Mouse (Mus musculus) adrenal gland, postnatal 10 days (tissue): ENCODE data around the gene Olfr63. TPM values are rescaled to one million over a fixed set of nuclear protein-coding genes. Genes with fewer than 3 reads are reported as not detected.
A peak's percentile ranks its signal among the peaks of the same experiment; 100 is the strongest.
"Not testable (repeated sequence)": the region's sequence is repeated elsewhere in the genome, so short reads cannot be mapped to it uniquely, and the experiment has no call there.

Experiments used
- DNase-seq: peaks from one replicate; pipeline ENCODE4 v3.0.0; 2021; ENCODE audit warnings: mixed read lengths
- long read RNA-seq, 2 experiments: library from polyadenylated mRNA; stranded (forward); transcript quantifications; one replicate each; pipeline ENCODE4 v2.0.0; 2021
- total RNA-seq, 2 experiments: library from RNA; stranded (reverse); gene quantifications; 2 replicates each; pipeline ENCODE4 v1.2.3; 2021

Gene Olfr63
- under 1 TPM in 1 of 2 experiments, not detected in 1; 0.03 TPM for total RNA-seq
- long read RNA-seq, experiment 1, result 0 reads
- long read RNA-seq, experiment 2, result 0 reads

DNA sequence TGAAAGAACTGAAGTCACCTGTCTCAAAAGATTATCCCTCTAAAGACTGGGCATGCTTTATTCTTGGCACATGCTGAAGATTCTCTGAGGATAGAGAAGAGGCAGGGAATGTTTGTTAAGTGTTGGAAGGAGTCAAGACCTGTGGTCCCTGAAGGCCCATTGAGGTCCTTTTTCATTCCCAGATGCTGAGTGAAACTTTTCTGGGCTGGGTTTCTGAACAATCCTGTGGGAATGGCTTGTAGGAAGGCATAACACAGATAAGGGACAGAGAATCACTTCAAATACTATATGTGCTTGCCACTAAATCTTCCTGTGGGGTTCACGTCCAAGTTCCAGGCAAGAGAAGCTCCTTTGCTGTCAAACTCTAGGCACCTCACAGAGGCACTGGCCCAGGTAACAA lies at the start of gene Olfr63:
Olfr63 (plus strand) TSS at position 301 of the 400 bp plus-strand sequence.
- no peak for DNase-seq

DNA sequence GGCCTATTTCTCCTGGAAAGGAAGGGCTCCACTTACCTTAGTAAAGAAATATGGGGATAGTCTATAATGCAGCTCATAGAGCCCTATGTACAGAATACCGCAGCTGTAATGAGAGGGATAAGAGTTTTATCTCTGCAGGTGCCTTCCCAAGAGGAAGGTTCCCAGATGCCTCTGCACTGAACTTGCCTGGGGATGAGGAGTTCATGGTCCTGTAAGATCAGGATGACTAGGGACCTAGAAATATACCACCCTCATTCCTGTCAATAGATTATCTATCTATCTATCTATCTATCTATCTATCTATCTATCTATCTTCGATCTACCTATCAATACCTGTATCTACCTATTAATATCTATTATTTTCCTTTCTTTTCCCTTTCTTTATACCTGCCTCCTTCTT lies 42.9 kb upstream of the Olfr63 start, which contains the start of gene Olfr1564:
Olfr1564 (minus strand) TSS at position 101 of the 400 bp plus-strand sequence.
- DNase-seq, result no peak

DNA sequence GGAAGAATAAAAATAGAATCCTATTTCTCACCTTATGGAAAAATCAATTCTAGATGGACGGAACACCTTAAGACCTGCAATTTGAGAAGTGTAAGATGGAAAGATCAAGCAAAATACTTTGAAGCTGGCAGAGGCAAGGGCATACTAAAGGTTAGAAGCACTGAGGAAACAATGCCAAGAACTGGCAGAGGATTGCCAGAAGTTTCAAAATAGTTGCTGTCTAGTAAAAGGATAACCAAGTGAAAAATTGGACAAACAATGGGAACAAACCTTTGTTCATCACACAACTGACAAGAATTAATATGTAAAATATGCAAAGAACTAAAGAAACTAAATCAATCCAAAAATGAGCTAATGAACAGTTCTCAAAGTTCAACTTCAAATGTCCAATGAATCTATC lies 27.8 kb upstream of the Olfr63 start:
- peak; percentile 3 for DNase-seq

DNA sequence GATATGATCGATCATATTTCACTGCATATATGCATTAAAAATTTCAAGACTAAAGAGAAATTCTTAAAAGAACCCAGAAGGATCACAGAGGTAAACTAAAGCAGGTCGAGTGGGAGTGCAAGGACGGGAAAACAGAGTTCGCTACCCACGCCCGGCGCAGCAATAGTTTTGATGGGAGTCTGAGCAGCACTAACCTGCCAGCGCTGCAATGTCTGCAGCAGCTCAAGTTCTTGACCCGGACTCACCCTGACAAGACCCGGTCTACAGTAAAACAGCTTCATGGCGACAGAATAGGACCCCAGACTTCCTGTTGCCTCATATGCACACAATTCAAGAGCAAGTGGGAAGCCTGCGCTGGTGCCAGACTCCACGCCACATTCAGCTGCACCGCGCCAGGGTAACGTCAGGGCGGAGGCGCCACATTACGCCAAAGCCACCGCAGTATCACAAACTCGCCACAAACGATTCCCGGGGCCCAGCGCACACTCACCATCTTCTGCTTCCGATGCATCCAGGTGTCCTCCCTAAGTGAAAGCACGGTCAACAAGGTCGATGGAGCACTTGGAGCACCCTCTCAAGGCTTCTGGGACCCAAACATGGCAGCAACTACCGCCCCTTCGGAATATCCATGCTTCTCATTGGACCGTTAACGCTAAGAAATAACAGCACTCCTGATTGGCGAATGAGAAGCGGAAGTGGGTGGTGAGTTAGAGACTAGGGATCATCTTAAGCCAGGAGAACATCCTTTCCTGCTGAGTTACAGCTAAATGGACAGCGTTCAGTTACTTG lies 9.8 kb upstream of the Olfr63 start, which contains the start of gene Zfp955a:
Zfp955a (minus strand) TSS at position 616 of the 789 bp plus-strand sequence.
- DNase-seq, result not testable (repeated sequence)

DNA sequence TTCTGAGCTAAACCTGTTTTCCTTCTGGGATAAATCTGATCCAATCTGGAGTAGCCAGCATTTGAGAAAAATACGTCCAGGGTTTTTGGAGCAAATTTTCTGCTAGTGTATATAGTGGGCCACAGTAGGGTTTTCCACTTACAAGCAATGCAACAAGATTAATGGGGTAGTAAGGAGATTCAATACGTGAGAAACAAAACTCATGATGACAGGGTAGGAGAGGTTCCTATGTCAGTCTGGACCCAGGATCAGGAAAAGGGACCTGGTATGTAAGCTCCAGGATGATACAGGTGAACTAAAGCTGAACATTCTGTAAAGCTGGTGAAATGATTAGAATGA lies 9.2 kb upstream of the Olfr63 start:
- not testable (repeated sequence) for DNase-seq

DNA sequence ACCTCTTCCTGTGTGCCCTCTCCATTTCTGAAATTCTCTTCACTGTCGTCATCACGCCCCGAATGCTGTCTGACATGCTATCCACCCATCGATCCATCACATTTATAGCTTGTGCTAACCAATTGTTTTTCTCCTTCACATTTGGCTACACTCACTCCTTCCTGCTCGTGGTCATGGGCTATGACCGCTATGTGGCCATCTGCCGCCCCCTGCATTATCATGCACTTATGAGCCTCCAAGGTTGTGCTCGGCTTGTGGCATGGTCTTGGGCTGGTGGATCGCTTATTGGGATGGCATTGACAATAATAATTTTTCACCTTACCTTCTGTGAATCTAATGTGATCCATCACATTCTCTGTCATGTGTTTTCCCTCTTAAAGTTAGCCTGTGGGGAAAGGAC lies 4.4 kb downstream of the Olfr63 start:
- DNase-seq, result no peak

DNA sequence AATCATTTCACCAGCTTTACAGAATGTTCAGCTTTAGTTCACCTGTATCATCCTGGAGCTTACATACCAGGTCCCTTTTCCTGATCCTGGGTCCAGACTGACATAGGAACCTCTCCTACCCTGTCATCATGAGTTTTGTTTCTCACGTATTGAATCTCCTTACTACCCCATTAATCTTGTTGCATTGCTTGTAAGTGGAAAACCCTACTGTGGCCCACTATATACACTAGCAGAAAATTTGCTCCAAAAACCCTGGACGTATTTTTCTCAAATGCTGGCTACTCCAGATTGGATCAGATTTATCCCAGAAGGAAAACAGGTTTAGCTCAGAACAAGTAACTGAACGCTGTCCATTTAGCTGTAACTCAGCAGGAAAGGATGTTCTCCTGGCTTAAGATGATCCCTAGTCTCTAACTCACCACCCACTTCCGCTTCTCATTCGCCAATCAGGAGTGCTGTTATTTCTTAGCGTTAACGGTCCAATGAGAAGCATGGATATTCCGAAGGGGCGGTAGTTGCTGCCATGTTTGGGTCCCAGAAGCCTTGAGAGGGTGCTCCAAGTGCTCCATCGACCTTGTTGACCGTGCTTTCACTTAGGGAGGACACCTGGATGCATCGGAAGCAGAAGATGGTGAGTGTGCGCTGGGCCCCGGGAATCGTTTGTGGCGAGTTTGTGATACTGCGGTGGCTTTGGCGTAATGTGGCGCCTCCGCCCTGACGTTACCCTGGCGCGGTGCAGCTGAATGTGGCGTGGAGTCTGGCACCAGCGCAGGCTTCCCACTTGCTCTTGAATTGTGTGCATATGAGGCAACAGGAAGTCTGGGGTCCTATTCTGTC lies 24.8 kb downstream of the Olfr63 start, which contains the start of gene Zfp955b:
Zfp955b (plus strand) TSS at position 506 of the 837 bp plus-strand sequence.
- not testable (repeated sequence) for DNase-seq

DNA sequence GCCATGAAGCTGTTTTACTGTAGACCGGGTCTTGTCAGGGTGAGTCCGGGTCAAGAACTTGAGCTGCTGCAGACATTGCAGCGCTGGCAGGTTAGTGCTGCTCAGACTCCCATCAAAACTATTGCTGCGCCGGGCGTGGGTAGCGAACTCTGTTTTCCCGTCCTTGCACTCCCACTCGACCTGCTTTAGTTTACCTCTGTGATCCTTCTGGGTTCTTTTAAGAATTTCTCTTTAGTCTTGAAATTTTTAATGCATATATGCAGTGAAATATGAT lies 25.3 kb downstream of the Olfr63 start:
- DNase-seq, result not testable (repeated sequence)

Other genes starting within 250 kb of the Olfr63 start
- gene Zfp763, start 231.3 kb upstream of the Olfr63 start, total RNA-seq, result 1 to 10 TPM; 5.9 to 8.7 TPM
- gene 4921501E09Rik, start 196.6 kb upstream of the Olfr63 start, total RNA-seq, result not detected
- gene Zfp563, start 175.4 kb upstream of the Olfr63 start, total RNA-seq, result 10 to 100 TPM in 1 of 2 experiments, 1 to 10 TPM in 1; 6.3 to 11.1 TPM
- under 1 TPM in 1 of 2 experiments, not detected in 1; 0.15 TPM for gene Morc2b, start 125.0 kb upstream of the Olfr63 start, total RNA-seq
- gene Olfr55, start 96.2 kb upstream of the Olfr63 start, total RNA-seq, result not detected
- gene Olfr239, start 73.4 kb upstream of the Olfr63 start, total RNA-seq, result not detected
- gene Olfr1564, start 43.0 kb upstream of the Olfr63 start, total RNA-seq, result under 1 TPM in 1 of 2 experiments, not detected in 1; 0.06 TPM
- 10 to 100 TPM in 1 of 2 experiments, 1 to 10 TPM in 1; 6.0 to 11.6 TPM for gene Zfp955a, start 9.5 kb upstream of the Olfr63 start, total RNA-seq
- gene Zfp955b, start 24.9 kb downstream of the Olfr63 start, total RNA-seq, result 10 to 100 TPM in 1 of 2 experiments, 1 to 10 TPM in 1; 8.9 to 15.2 TPM
- gene Zfp81, start 94.2 kb downstream of the Olfr63 start, total RNA-seq, result 10 to 100 TPM in 1 of 2 experiments, 1 to 10 TPM in 1; 7.8 to 12.9 TPM
- gene Zfp101, start 130.0 kb downstream of the Olfr63 start, total RNA-seq, result 10 to 100 TPM in 1 of 2 experiments, 1 to 10 TPM in 1; 9.2 to 10.6 TPM
- gene Actl9, start 168.2 kb downstream of the Olfr63 start, total RNA-seq, result under 1 TPM in 1 of 2 experiments, not detected in 1; 0.18 TPM